ENCODE assay signal across 1 mouse cellular context in genomic region chr15:77977663-77978062, GRCm38 (mm10).
A peak's percentile ranks its signal among the peaks of the same experiment; 100 is the strongest.
TF ChIP-seq lines count a peak whose summit lies in the region.

No protein-coding gene starts in this region.

TF ChIP-seq in MEL, 35 proteins besides CTCF, POLR2A, EP300 and RAD21 (continued from another document):
- TF ChIP-seq MEF2A (IDR thresholded peaks at IDR 0.05; ENCODE audit: extremely low read depth, insufficient replicate concordance, low read depth, low read length, poor library complexity, severe bottlenecking) (no peak), UBTF (IDR thresholded peaks at IDR 0.05; ENCODE audit: borderline replicate concordance, insufficient read depth, low read depth, low read length) (no peak), HCFC1 (IDR thresholded peaks at IDR 0.05; ENCODE audit: low read depth, low read length) (no peak), MYC (IDR thresholded peaks at IDR 0.05; ENCODE audit: low read depth, low read length) (0 out of 2 replicates have a peak, but pooled peaks have one; percentile 62), JUND (IDR thresholded peaks at IDR 0.05; ENCODE audit: low read depth, low read length) (no peak), ETS1 (IDR thresholded peaks at IDR 0.05; ENCODE audit: low read depth, low read length) (0 out of 2 replicates have a peak, but pooled peaks have one; percentile 20), E2F4 (IDR thresholded peaks at IDR 0.05; ENCODE audit: borderline replicate concordance, low read depth, low read length) (no peak)
TF ChIP-seq in MEL: peak in this region for 7.
